ENCODE assay signal across 25 mouse cellular contexts in the genomic region with DNA sequence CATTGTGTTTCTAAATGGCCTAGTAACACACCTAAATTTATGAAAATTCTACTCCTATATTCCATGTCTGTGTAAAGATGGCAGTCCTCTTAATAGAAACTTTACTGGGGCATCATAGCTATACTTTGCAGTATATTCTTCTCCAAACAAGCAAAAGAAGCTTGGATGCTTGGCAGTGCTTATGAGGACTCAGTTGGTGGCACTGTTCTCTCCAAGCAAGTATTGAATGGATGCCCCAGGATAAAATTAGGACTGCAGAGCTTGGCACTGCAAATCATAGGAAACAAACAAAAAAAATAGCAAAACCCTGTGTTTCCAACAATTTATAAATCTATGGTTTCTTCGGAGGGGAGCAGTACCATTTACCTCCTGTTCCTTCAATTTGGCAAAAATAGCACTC.
A peak's percentile ranks its signal among the peaks of the same experiment; 100 is the strongest.
DNase-seq lines count a peak whose midpoint lies in the region; ATAC-seq and TF ChIP-seq lines count a peak whose summit lies in the region.
"Had no signal": no experiment of that assay in that cellular context is flagged by ENCODE, and none has a peak within 500 bp of the region (broad histone marks: within the 10 kb centered on the region; RNA-seq: fewer than 3 reads in every experiment).

No protein-coding gene starts in this region.

- WGBS in forebrain, postnatal 0 days, result 67% methylated on average over 1 of the region's 1 CpGs
- WGBS in forebrain, embryonic 10.5 days, result 90% methylated on average over 1 of the region's 1 CpGs

- H3K4me2 ChIP-seq in forebrain, postnatal 0 days (ENCODE audit: low read depth), result no peak overlapping the region
- H3K4me2 ChIP-seq: embryonic facial prominence, embryonic 12.5 days; embryonic facial prominence, embryonic 15.5 days; forebrain, embryonic 12.5 days; forebrain, embryonic 15.5 days; heart, embryonic 12.5 days; heart, embryonic 15.5 days; hindbrain, embryonic 14.5 days had no signal

- no peaks in the 10 kb centered on the region for H3K9me3 ChIP-seq in forebrain, postnatal 0 days (ENCODE audit: low read length)
- no peaks in the 10 kb centered on the region for H3K9me3 ChIP-seq in forebrain, embryonic 10.5 days
- H3K9me3 ChIP-seq: embryonic facial prominence, embryonic 12.5 days; embryonic facial prominence, embryonic 15.5 days; forebrain, embryonic 12.5 days; forebrain, embryonic 15.5 days; heart, embryonic 12.5 days; heart, embryonic 15.5 days; hindbrain, embryonic 10.5 days had no signal

- peak; percentile 43 to 52 for DNase-seq in cerebellum, postnatal 10 days
- DNase-seq in cerebellum, adult 11 months, result no peak
- DNase-seq in forebrain, postnatal 0 days, result no peak
- no peak for DNase-seq in forebrain, embryonic 10.5 days (ENCODE audit: extremely low spot score, low spot score)
- no peak for DNase-seq in layer of hippocampus, adult 2 months (ENCODE audit: low spot score in 2 of 2)
- no peak for DNase-seq in layer of hippocampus, adult 11-12 months (ENCODE audit: low spot score)
- DNase-seq in brain, adult 2 months (ENCODE audit: low read depth, low spot score), result peak; percentile 53
- DNase-seq: adrenal gland, adult 8-10 months; adrenal gland, postnatal 36 days; cerebellum, adult 11-12 months; cerebellum, adult 8-10 months; gastrocnemius, postnatal 25 days; heart, adult 18-20 months; heart, postnatal 10 days; heart, postnatal 36 days had no signal

- no peaks in the 10 kb centered on the region for H3K27me3 ChIP-seq in forebrain, postnatal 0 days (ENCODE audit: insufficient read depth, low read length)
- H3K27me3 ChIP-seq in forebrain, embryonic 10.5 days (ENCODE audit: poor library complexity, severe bottlenecking), result no peaks in the 10 kb centered on the region
- H3K27me3 ChIP-seq: embryonic facial prominence, embryonic 12.5 days; embryonic facial prominence, embryonic 15.5 days; forebrain, embryonic 12.5 days; forebrain, embryonic 15.5 days; heart, embryonic 12.5 days; heart, embryonic 15.5 days had no signal

- H3K4me3 ChIP-seq in forebrain, postnatal 0 days (ENCODE audit: low read depth, low read length), result no peak overlapping the region
- H3K4me3 ChIP-seq in forebrain, embryonic 10.5 days, result no peak overlapping the region
- H3K4me3 ChIP-seq in layer of hippocampus, adult 2 months, result no peak overlapping the region
- H3K4me3 ChIP-seq: embryonic facial prominence, embryonic 12.5 days; embryonic facial prominence, embryonic 15.5 days; forebrain, embryonic 12.5 days; forebrain, embryonic 15.5 days; heart, embryonic 12.5 days; heart, embryonic 15.5 days; hindbrain, embryonic 10.5 days had no signal

- TF ChIP-seq CTCF in forebrain, postnatal 0 days (IDR thresholded peaks at IDR 0.05; ENCODE audit: low read depth), result peak; percentile 7; the same call in 1 of the 2 replicates
- peak; percentile 46 for TF ChIP-seq CTCF in layer of hippocampus, adult 2 months (conservative IDR thresholded peaks at IDR 0.05)

- no peak overlapping the region for H3K27ac ChIP-seq in forebrain, postnatal 0 days (ENCODE audit: low read depth, low read length)
- no peak overlapping the region for H3K27ac ChIP-seq in forebrain, embryonic 10.5 days
- H3K27ac ChIP-seq in layer of hippocampus, adult 2 months, result no peak overlapping the region
- H3K27ac ChIP-seq: embryonic facial prominence, embryonic 12.5 days; embryonic facial prominence, embryonic 15.5 days; forebrain, embryonic 12.5 days; forebrain, embryonic 15.5 days; heart, embryonic 15.5 days; hindbrain, embryonic 10.5 days; hindbrain, embryonic 14.5 days had no signal

- no peaks in the 10 kb centered on the region for H3K36me3 ChIP-seq in forebrain, postnatal 0 days (ENCODE audit: insufficient read depth)
- H3K36me3 ChIP-seq in forebrain, embryonic 10.5 days (replicated peaks), result no peaks in the 10 kb centered on the region
- H3K36me3 ChIP-seq: embryonic facial prominence, embryonic 12.5 days; embryonic facial prominence, embryonic 15.5 days; forebrain, embryonic 12.5 days; forebrain, embryonic 15.5 days; heart, embryonic 12.5 days; heart, embryonic 15.5 days; hindbrain, embryonic 10.5 days had no signal

- no peaks in the 10 kb centered on the region for H3K4me1 ChIP-seq in forebrain, postnatal 0 days (ENCODE audit: insufficient read depth)
- no peaks in the 10 kb centered on the region for H3K4me1 ChIP-seq in forebrain, embryonic 10.5 days
- H3K4me1 ChIP-seq: embryonic facial prominence, embryonic 12.5 days; embryonic facial prominence, embryonic 15.5 days; forebrain, embryonic 12.5 days; forebrain, embryonic 15.5 days; heart, embryonic 12.5 days; hindbrain, embryonic 10.5 days had no signal

- ATAC-seq in forebrain, postnatal 0 days, result no peak
- ATAC-seq: activated CD4-positive, CD25-positive, alpha-beta regulatory T cell, adult 4 months; forebrain, embryonic 15.5 days; intestine, postnatal 0 days had no signal

- H3K9ac ChIP-seq in forebrain, postnatal 0 days, result no peak overlapping the region
- H3K9ac ChIP-seq: embryonic facial prominence, embryonic 12.5 days; embryonic facial prominence, embryonic 15.5 days; forebrain, embryonic 12.5 days; forebrain, embryonic 15.5 days; heart, embryonic 12.5 days; heart, embryonic 15.5 days; hindbrain, embryonic 14.5 days had no signal

Comparison
In these comparisons a context has a peak if more than half of its experiments do, and no peak if none do; other contexts are left out.
1. DNase-seq: peak in cerebellum, postnatal 10 days (2 of 2) and brain, adult 2 months (single experiment); none in cerebellum, adult 11 months (single experiment), forebrain, postnatal 0 days (single experiment), forebrain, embryonic 10.5 days (single experiment), layer of hippocampus, adult 2 months (0 of 2) and layer of hippocampus, adult 11-12 months (single experiment).